Mouse (Mus musculus): Measurements from ENCODE around the gene Bmp6.

DNA sequence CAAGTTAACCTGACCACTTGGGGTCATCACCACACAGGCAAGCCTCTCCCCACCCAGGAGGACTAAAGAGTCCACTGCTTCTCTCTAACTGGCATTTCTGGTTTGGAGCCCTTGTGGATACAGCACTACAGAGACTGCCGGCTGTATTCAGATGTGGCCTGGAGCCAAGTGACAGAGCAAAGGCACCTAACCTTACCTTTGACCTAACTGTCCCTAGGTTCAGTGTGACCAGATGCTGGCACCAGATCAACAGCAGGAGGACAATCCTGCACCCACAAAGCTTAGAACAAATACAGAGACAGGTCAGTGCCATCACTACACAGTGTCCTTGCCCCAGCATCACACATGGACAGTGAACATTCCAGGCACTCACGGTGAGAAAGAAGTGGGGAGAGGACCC is 181.2 kb downstream of the Bmp6 start:
- TF ChIP-seq CTCF (IDR thresholded peaks at IDR 0.05; ENCODE audit: low read depth) (no peak), EP300 (IDR thresholded peaks at IDR 0.05; ENCODE audit: low read depth) (no peak)

All from heart, postnatal 0 days (tissue).